Mouse (Mus musculus): ENCODE results near the gene Ifrd2. TPM values are rescaled to one million over a fixed set of nuclear protein-coding genes. Genes with fewer than 3 reads are reported as not detected.
A peak's percentile ranks its signal among the peaks of the same experiment; 100 is the strongest.

Gene Ifrd2
- polyA plus RNA-seq, 1 experiment: 45.3 TPM

GRCm38 (mm10) chr9:107624951-107625350 is 37.5 kb downstream of the Ifrd2 start:
- Histone ChIP-seq H3K36me3 (ENCODE audit: control insufficient read depth, insufficient read depth, low read length, poor library complexity, severe bottlenecking) (no peaks in the 10 kb centered on the region), H3K4me1 (ENCODE audit: control insufficient read depth, insufficient read depth, low read length) (peaks cover 11% of the 10 kb centered on the region), H3K9me3 (replicated peaks; ENCODE audit: control insufficient read depth, insufficient read depth, low read length, poor library complexity, severe bottlenecking) (no peaks in the 10 kb centered on the region), H3K27me3 (ENCODE audit: control insufficient read depth, insufficient read depth, low read length, poor library complexity, severe bottlenecking) (no peaks in the 10 kb centered on the region), H3K4me3 (ENCODE audit: low read depth, low read length) (no peak overlapping the region), H3K27ac (ENCODE audit: insufficient read depth, low read length) (no peak overlapping the region), H3K9ac (ENCODE audit: low read depth, poor library complexity, severe bottlenecking) (no peak overlapping the region)
- TF ChIP-seq POLR2A (IDR thresholded peaks at IDR 0.05; ENCODE audit: insufficient read depth, low read length) (no peak), CTCF (IDR thresholded peaks at IDR 0.05; ENCODE audit: low read depth, low read length) (no peak), EP300 (IDR thresholded peaks at IDR 0.05; ENCODE audit: insufficient read depth, low read depth, low read length) (no peak)

- no peak for TF ChIP-seq EP300 (IDR thresholded peaks at IDR 0.05; ENCODE audit: insufficient read depth, low read depth, low read length)
- TF ChIP-seq CTCF (IDR thresholded peaks at IDR 0.05; ENCODE audit: low read depth, low read length): peak; percentile 37
- H3K27ac ChIP-seq (ENCODE audit: insufficient read depth, low read length): no peak overlapping the region
- peaks cover 11% of the 10 kb centered on the region for H3K4me1 ChIP-seq (ENCODE audit: control insufficient read depth, insufficient read depth, low read length)
These were observed 38.1 kb downstream of the Ifrd2 start for GRCm38 (mm10) chr9:107625351-107626128.

GRCm38 (mm10) chr9:107626158-107626843 is 38.9 kb downstream of the Ifrd2 start:
- H3K36me3 ChIP-seq (ENCODE audit: control insufficient read depth, insufficient read depth, low read length, poor library complexity, severe bottlenecking): no peaks in the 10 kb centered on the region
- peaks cover 13% of the 10 kb centered on the region for H3K4me1 ChIP-seq (ENCODE audit: control insufficient read depth, insufficient read depth, low read length)
- no peak overlapping the region for H3K27ac ChIP-seq (ENCODE audit: insufficient read depth, low read length)
- H3K27me3 ChIP-seq (ENCODE audit: control insufficient read depth, insufficient read depth, low read length, poor library complexity, severe bottlenecking): no peaks in the 10 kb centered on the region
- H3K9ac ChIP-seq (ENCODE audit: low read depth, poor library complexity, severe bottlenecking): no peak overlapping the region; the same call in 1 of the 2 replicates
- no peak for TF ChIP-seq POLR2A (IDR thresholded peaks at IDR 0.05; ENCODE audit: insufficient read depth, low read length)
- TF ChIP-seq CTCF (IDR thresholded peaks at IDR 0.05; ENCODE audit: low read depth, low read length): no peak
- no peak for TF ChIP-seq EP300 (IDR thresholded peaks at IDR 0.05; ENCODE audit: insufficient read depth, low read depth, low read length)
- H3K9me3 ChIP-seq (replicated peaks; ENCODE audit: control insufficient read depth, insufficient read depth, low read length, poor library complexity, severe bottlenecking): no peaks in the 10 kb centered on the region
- H3K4me3 ChIP-seq (ENCODE audit: low read depth, low read length): peak overlapping the region; percentile 45

More at GRCm38 (mm10) chr9:107625351-107626128, 38.1 kb downstream of the Ifrd2 start:
- Histone ChIP-seq H3K9me3 (replicated peaks; ENCODE audit: control insufficient read depth, insufficient read depth, low read length, poor library complexity, severe bottlenecking) (no peaks in the 10 kb centered on the region), H3K27me3 (ENCODE audit: control insufficient read depth, insufficient read depth, low read length, poor library complexity, severe bottlenecking) (no peaks in the 10 kb centered on the region), H3K9ac (ENCODE audit: low read depth, poor library complexity, severe bottlenecking) (no peak overlapping the region), H3K4me3 (ENCODE audit: low read depth, low read length) (no peak overlapping the region), H3K36me3 (ENCODE audit: control insufficient read depth, insufficient read depth, low read length, poor library complexity, severe bottlenecking) (no peaks in the 10 kb centered on the region)

GRCm38 (mm10) chr9:107626844-107627277 is 39.4 kb downstream of the Ifrd2 start:
- peaks cover 16% of the 10 kb centered on the region for H3K4me1 ChIP-seq (ENCODE audit: control insufficient read depth, insufficient read depth, low read length)
- H3K9me3 ChIP-seq (replicated peaks; ENCODE audit: control insufficient read depth, insufficient read depth, low read length, poor library complexity, severe bottlenecking): no peaks in the 10 kb centered on the region
- H3K4me3 ChIP-seq (ENCODE audit: low read depth, low read length): peak overlapping the region; percentile 45
- no peaks in the 10 kb centered on the region for H3K36me3 ChIP-seq (ENCODE audit: control insufficient read depth, insufficient read depth, low read length, poor library complexity, severe bottlenecking)
- no peaks in the 10 kb centered on the region for H3K27me3 ChIP-seq (ENCODE audit: control insufficient read depth, insufficient read depth, low read length, poor library complexity, severe bottlenecking)
- no peak overlapping the region for H3K9ac ChIP-seq (ENCODE audit: low read depth, poor library complexity, severe bottlenecking)
- H3K27ac ChIP-seq (ENCODE audit: insufficient read depth, low read length): no peak overlapping the region
- TF ChIP-seq POLR2A (IDR thresholded peaks at IDR 0.05; ENCODE audit: insufficient read depth, low read length) (no peak), CTCF (IDR thresholded peaks at IDR 0.05; ENCODE audit: low read depth, low read length) (peak; percentile 88), EP300 (IDR thresholded peaks at IDR 0.05; ENCODE audit: insufficient read depth, low read depth, low read length) (peak; percentile 95)

- Histone ChIP-seq H3K4me1 (ENCODE audit: control insufficient read depth, insufficient read depth, low read length) (peaks cover 21% of the 10 kb centered on the region), H3K4me3 (ENCODE audit: low read depth, low read length) (peak overlapping the region; percentile 0; the same call in 1 of the 2 replicates), H3K9ac (ENCODE audit: low read depth, poor library complexity, severe bottlenecking) (no peak overlapping the region), H3K27ac (ENCODE audit: insufficient read depth, low read length) (peak overlapping the region; percentile 31), H3K27me3 (ENCODE audit: control insufficient read depth, insufficient read depth, low read length, poor library complexity, severe bottlenecking) (no peaks in the 10 kb centered on the region), H3K9me3 (replicated peaks; ENCODE audit: control insufficient read depth, insufficient read depth, low read length, poor library complexity, severe bottlenecking) (no peaks in the 10 kb centered on the region), H3K36me3 (ENCODE audit: control insufficient read depth, insufficient read depth, low read length, poor library complexity, severe bottlenecking) (no peaks in the 10 kb centered on the region)
- TF ChIP-seq EP300 (IDR thresholded peaks at IDR 0.05; ENCODE audit: insufficient read depth, low read depth, low read length): no peak
- no peak for TF ChIP-seq POLR2A (IDR thresholded peaks at IDR 0.05; ENCODE audit: insufficient read depth, low read length)
- no peak for TF ChIP-seq CTCF (IDR thresholded peaks at IDR 0.05; ENCODE audit: low read depth, low read length)
These were observed 40.2 kb downstream of the Ifrd2 start for GRCm38 (mm10) chr9:107627387-107628255.
